Mouse (Mus musculus) limb, embryonic 15.5 days (tissue): ENCODE measurements at regions not wholly inside any gene's neighbourhood (a gene's known extent, or its start where the extent isn't known, plus 50 kb on each side); places are given as distances from the start of the nearest gene placed in this dataset.
A peak's percentile ranks its signal among the peaks of the same experiment; 100 is the strongest.

Experiments used
- ATAC-seq: fragments of 200-750 bp; cut with Nextera tagmentation; 2 replicates; pipeline ENCODE4 v1.8.0; 2017; ENCODE audit warnings: low read depth, moderate TSS enrichment; ENCODE audit not compliant: insufficient number of reproducible peaks, low FRiP score, low TSS enrichment
- H3K27ac ChIP-seq: fragments of 300-500 bp; sonication (generic); 2 replicates; pipeline ENCODE4 v1.5.1; 2015; ENCODE audit warnings: moderate library complexity, mild to moderate bottlenecking, inconsistent platforms
- H3K27me3 ChIP-seq: fragments of 300-500 bp; sonication (generic); 2 replicates; pipeline ENCODE4 v1.6.1; 2015; ENCODE audit warnings: inconsistent platforms
- H3K36me3 ChIP-seq: fragments of 300-500 bp; sonication (generic); 2 replicates; pipeline ENCODE4 v1.6.1; 2015; ENCODE audit warnings: inconsistent platforms
- H3K4me1 ChIP-seq: fragments of 300-500 bp; sonication (generic); 2 replicates; pipeline ENCODE4 v1.6.1; 2015; ENCODE audit warnings: inconsistent platforms
- H3K4me2 ChIP-seq: fragments of 300-500 bp; sonication (generic); 2 replicates; pipeline ENCODE4 v1.6.1; 2015; ENCODE audit warnings: mild to moderate bottlenecking, inconsistent platforms
- H3K4me3 ChIP-seq: fragments of 300-500 bp; sonication (generic); 2 replicates; pipeline ENCODE4 v1.5.1; 2015; ENCODE audit warnings: mild to moderate bottlenecking, inconsistent platforms
- H3K9ac ChIP-seq: fragments of 300-500 bp; sonication (generic); 2 replicates; pipeline ENCODE4 v1.6.1; 2015; ENCODE audit warnings: inconsistent platforms
- H3K9me3 ChIP-seq: fragments of 300-500 bp; sonication (generic); 2 replicates; pipeline ENCODE4 v1.6.1; 2016; ENCODE audit warnings: inconsistent platforms
- WGBS: fragments of 180-500 bp; shearing (Covaris S2); methylation state at CpG from one replicate; pipeline ENCODE4 v1.1.7; 2015; 5-methylcytosine and 5-hydroxymethylcytosine counted together

DNA sequence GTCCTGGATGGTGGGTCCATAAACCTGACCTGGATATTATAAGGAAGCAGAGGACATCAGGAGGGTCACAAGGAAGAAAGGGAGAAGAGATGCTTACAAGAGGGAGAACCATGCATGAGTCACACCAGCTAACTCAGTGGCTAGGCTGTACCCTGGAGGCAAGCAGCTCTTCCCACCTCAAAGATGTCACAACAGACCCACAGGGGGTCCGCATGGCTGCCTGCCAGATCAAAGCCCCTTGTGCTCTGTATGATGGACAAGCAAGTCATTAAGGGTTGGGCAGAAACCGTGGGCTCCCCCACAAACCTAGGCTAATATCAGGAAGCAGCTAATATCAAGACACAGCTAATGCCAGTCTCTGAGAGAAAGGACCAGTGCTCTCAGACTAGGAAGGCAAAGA is 343.9 kb upstream of the Mef2c start:
- no peak overlapping the region for H3K9ac ChIP-seq
- H3K4me3 ChIP-seq, result no peak overlapping the region
- no peaks in the 10 kb centered on the region for H3K36me3 ChIP-seq
- no peak overlapping the region for H3K27ac ChIP-seq
- WGBS, result 64% methylated on average over 2 of the region's 2 CpGs
- no peaks in the 10 kb centered on the region for H3K9me3 ChIP-seq
- ATAC-seq, result no peak
- no peaks in the 10 kb centered on the region for H3K27me3 ChIP-seq
- H3K4me2 ChIP-seq, result no peak overlapping the region
- H3K4me1 ChIP-seq, result no peaks in the 10 kb centered on the region

DNA sequence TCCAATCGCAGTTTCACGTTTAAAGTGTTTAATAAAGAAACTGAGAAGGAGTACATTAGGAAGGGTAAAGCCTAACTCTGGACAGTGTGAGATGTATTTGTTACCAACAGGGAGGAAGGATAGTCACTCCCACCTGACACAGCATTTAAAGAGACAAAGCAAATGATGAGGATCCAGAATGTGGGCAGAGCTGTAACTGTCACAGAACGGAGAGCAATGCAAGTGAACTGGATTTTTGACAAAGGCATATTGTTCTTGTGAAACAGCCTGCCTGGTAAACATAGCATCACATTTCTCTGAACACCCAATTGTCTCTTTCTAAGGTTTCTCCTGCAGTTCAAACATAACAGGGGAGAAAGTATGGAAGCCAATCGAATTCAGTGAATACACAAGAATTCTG is 341.1 kb upstream of the Mef2c start:
- Histone ChIP-seq H3K27ac (no peak overlapping the region), H3K4me2 (no peak overlapping the region), H3K27me3 (no peaks in the 10 kb centered on the region), H3K36me3 (no peaks in the 10 kb centered on the region), H3K4me1 (no peaks in the 10 kb centered on the region), H3K4me3 (no peak overlapping the region), H3K9me3 (no peaks in the 10 kb centered on the region), H3K9ac (no peak overlapping the region)
- WGBS, result 85% methylated on average over 4 of the region's 4 CpGs
- no peak for ATAC-seq

DNA sequence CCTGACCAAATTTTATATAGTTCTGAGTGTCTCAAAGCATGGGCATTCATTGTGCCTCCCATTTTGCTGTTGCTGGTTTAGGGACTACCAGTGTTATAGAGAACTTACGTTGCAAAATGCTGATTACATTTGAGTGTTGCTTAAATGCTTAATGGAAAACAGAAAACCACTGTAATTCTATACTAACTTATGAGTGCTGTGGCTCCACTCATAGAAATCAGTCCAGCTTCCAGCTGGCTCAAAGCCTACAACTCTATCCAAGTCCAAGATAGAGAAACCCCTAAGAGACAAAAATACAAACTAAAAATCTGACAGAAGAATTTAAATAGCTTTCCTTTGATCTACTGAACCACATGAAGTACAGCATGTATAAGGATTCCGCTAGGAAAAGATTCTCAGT is 328.7 kb upstream of the Mef2c start:
- Histone ChIP-seq H3K4me2 (no peak overlapping the region), H3K27ac (no peak overlapping the region), H3K27me3 (no peaks in the 10 kb centered on the region), H3K4me1 (no peaks in the 10 kb centered on the region), H3K9me3 (no peaks in the 10 kb centered on the region), H3K4me3 (no peak overlapping the region), H3K9ac (no peak overlapping the region), H3K36me3 (no peaks in the 10 kb centered on the region)
- no peak for ATAC-seq
- 37% methylated on average over 2 of the region's 2 CpGs for WGBS

DNA sequence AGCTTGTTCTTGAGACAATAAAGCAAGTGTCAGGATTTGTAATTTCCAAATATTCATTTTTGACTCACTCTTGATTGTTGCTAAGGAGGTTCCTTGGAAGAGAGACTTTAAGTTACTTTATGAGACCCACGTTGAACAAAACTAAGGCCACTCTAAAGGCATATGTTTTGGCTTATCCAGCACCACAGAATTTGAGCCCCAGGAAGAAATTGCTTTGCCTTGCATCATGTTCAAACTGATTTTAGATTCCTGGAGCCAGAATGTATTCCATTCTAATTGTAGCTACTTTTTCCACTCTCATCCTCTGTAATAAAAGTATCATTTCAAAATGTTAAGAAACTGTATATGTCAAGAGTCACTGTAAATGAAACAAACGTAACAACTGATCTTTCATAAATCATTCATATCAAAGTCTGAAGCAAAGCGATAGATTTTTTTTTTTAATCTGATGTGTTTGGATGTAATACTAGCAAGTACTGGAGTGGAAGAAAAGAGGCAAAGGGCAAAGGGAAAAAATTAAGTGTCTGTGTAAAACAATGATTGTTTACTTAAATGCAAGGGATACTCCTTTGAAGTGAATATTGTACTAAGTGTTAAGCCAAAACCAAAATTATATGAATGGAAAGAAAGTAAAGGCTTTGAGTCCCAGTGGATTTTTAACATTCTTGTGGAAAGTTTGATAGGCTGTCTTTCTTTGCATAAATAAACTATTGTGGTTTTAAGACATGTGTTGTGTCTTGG is 301.7 kb upstream of the Mef2c start:
- no peaks in the 10 kb centered on the region for H3K4me1 ChIP-seq
- WGBS, result 67% methylated on average over 3 of the region's 3 CpGs
- no peak overlapping the region for H3K4me3 ChIP-seq
- H3K36me3 ChIP-seq, result no peaks in the 10 kb centered on the region
- H3K4me2 ChIP-seq, result no peak overlapping the region
- H3K9ac ChIP-seq, result no peak overlapping the region
- no peak overlapping the region for H3K27ac ChIP-seq
- ATAC-seq, result no peak
- no peaks in the 10 kb centered on the region for H3K9me3 ChIP-seq
- H3K27me3 ChIP-seq, result no peaks in the 10 kb centered on the region

DNA sequence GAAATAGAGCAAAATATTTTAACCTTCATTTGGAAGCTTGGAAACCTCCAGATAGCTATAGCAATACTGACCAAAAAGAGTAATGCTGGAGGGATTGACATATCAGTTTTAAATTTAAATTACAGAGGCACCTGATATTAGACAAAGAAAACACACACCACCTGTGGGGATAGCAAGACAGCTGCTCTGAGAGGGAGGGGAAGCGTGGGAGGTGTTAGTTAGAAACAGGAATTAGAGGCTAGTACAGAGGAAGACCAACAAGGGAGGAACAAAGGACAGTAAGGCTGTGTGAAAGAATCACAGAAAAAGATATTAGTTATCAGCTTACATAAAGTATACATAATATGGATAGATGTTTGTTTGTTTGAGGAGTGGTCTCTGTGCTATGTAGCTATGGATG is 297.2 kb upstream of the Mef2c start:
- H3K4me2 ChIP-seq, result no peak overlapping the region
- H3K27me3 ChIP-seq, result no peaks in the 10 kb centered on the region
- H3K36me3 ChIP-seq, result no peaks in the 10 kb centered on the region
- H3K27ac ChIP-seq, result no peak overlapping the region
- no peaks in the 10 kb centered on the region for H3K4me1 ChIP-seq
- ATAC-seq, result no peak
- WGBS, result 76% methylated on average over 1 of the region's 1 CpGs
- H3K4me3 ChIP-seq, result no peak overlapping the region
- no peaks in the 10 kb centered on the region for H3K9me3 ChIP-seq
- no peak overlapping the region for H3K9ac ChIP-seq

DNA sequence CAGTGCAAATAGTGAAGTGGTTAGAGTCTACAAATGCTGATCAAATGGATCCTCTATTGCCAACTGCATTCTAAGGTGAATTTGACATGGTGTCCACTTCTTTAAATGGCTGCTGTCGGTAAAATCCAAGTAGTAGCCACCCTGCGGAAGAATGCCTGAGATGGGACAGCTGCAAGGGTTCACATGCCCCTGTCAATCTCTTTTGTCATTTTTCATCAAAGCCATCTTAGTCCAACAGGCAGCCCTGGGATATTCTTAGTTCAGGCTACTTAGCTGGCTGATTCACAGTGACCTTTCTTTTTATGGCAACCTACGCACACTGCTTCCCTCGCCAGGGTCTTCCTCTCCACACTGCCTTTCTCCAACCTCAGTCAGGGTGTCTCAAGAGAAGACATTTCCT is 296.3 kb upstream of the Mef2c start:
- H3K4me2 ChIP-seq, result no peak overlapping the region
- H3K27ac ChIP-seq, result no peak overlapping the region
- 85% methylated on average over 4 of the region's 4 CpGs for WGBS
- no peaks in the 10 kb centered on the region for H3K36me3 ChIP-seq
- H3K4me3 ChIP-seq, result no peak overlapping the region
- no peaks in the 10 kb centered on the region for H3K27me3 ChIP-seq
- H3K9ac ChIP-seq, result no peak overlapping the region
- H3K9me3 ChIP-seq, result no peaks in the 10 kb centered on the region
- H3K4me1 ChIP-seq, result no peaks in the 10 kb centered on the region
- ATAC-seq, result no peak

DNA sequence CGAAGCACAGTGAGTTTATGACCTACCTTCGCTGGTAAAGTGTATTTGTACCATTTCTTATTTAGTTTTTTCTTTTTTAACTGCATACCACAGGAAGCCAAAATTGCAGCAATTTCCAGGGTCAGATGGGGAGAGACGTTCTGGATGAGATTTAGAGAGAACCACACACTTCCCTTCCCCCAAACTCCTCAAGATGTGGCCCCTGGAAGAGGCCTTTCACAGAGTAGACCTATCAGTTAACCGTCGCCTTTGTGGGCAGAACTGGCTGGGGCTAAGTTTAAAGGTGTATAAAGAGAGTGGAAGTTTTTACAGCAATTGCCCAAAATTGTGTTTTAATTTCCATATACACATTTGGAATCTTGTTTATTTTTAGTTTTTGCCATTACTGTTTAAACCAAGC is 295.7 kb upstream of the Mef2c start:
- Histone ChIP-seq H3K4me3 (no peak overlapping the region), H3K4me1 (no peaks in the 10 kb centered on the region), H3K27me3 (no peaks in the 10 kb centered on the region), H3K9ac (no peak overlapping the region), H3K27ac (no peak overlapping the region), H3K9me3 (no peaks in the 10 kb centered on the region), H3K4me2 (no peak overlapping the region), H3K36me3 (no peaks in the 10 kb centered on the region)
- 0 out of 2 replicates have a peak, but pooled peaks have one; percentile 55 for ATAC-seq
- WGBS, result 54% methylated on average over 5 of the region's 5 CpGs

DNA sequence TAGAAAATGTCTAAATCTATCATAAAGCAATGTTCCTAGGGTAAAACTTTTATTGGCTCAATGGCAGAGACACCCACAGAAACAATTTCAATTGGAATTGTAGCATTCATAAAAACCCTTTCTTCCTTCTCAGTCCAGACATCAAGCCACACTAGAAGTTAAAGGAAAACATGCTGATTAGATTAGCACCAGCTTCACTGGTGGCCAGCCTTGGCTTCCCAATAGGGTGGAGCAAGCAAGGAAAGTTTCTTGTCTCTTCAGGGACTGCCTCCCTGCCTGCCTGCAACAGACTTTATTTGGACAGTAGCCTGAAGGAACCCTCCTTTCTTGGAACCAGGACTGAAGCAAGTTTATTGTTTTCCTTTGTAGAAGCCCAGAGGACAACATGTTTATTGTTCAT is 289.0 kb upstream of the Mef2c start:
- H3K9me3 ChIP-seq, result no peaks in the 10 kb centered on the region
- no peaks in the 10 kb centered on the region for H3K27me3 ChIP-seq
- H3K9ac ChIP-seq, result no peak overlapping the region
- no peaks in the 10 kb centered on the region for H3K36me3 ChIP-seq
- H3K4me1 ChIP-seq, result no peaks in the 10 kb centered on the region
- H3K4me3 ChIP-seq, result no peak overlapping the region
- peak; percentile 71 for ATAC-seq
- H3K4me2 ChIP-seq, result no peak overlapping the region
- no peak overlapping the region; the same call in 1 of the 2 replicates for H3K27ac ChIP-seq

DNA sequence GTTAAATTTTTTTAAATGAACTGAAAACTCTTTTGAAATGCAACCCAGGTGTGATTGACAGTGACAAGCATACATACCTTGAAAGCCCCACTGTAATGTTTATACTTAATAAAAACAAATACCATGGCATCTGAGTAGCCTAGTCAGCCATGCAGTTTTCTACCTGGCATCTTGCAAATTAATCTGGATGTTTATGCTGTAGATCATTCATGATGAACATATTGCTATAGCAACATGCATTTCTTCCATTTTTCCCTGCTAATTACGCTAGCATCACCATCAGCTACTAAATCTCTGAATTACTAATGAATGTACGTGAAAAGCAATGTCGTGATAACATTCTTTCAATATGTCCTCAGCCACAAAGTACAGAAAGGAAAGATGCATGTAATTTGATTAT is 287.4 kb upstream of the Mef2c start:
- Histone ChIP-seq H3K4me1 (no peaks in the 10 kb centered on the region), H3K27me3 (no peaks in the 10 kb centered on the region), H3K9me3 (no peaks in the 10 kb centered on the region), H3K36me3 (no peaks in the 10 kb centered on the region), H3K4me2 (no peak overlapping the region), H3K9ac (no peak overlapping the region), H3K27ac (no peak overlapping the region), H3K4me3 (no peak overlapping the region)
- 92% methylated on average over 3 of the region's 3 CpGs for WGBS
- no peak for ATAC-seq

DNA sequence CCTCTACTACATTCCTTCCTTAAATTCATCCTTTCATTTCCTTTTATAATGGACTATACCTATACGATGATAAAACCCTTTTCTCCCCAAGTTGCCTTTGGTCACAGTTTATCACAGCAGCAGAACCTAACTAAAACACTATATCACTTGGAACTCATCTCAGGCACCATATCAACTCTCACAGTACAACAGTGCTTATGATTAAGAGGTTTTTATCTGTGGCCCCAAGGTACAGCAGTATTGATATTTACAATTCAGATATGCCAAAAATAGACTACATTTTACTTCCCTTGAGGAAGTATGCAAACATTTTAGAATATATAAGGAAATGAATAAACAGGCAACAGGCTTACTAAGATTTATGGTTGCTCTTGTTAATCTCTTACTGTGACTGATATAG is 251.4 kb upstream of the Mef2c start:
- Histone ChIP-seq H3K4me2 (no peak overlapping the region), H3K4me3 (no peak overlapping the region), H3K9me3 (no peaks in the 10 kb centered on the region), H3K4me1 (no peaks in the 10 kb centered on the region), H3K9ac (no peak overlapping the region), H3K27ac (no peak overlapping the region), H3K36me3 (no peaks in the 10 kb centered on the region), H3K27me3 (no peaks in the 10 kb centered on the region)
- ATAC-seq, result no peak
- WGBS, result 89% methylated on average over 1 of the region's 1 CpGs

DNA sequence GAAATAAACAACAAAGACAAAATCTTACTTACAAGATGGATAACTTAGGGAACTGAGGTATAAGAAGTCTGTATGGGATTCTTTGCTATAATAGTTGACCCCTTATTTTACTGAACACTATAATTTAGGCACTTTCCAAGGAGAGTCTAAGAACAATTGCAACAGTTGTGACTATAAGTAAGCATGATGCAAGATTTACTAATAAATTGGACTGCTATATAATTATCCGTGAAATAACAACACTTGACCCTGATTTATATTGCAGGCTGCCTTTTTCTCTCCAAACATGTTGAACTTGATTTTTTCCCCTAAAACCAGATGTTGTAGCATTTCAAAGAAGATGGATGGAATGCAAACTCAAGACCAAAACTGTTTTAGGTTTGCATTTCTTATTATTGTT is 237.2 kb upstream of the Mef2c start:
- Histone ChIP-seq H3K27ac (no peak overlapping the region), H3K4me3 (no peak overlapping the region), H3K27me3 (no peaks in the 10 kb centered on the region), H3K9me3 (no peaks in the 10 kb centered on the region), H3K4me2 (no peak overlapping the region), H3K9ac (no peak overlapping the region), H3K4me1 (no peaks in the 10 kb centered on the region), H3K36me3 (no peaks in the 10 kb centered on the region)
- WGBS, result 33% methylated on average over 1 of the region's 1 CpGs
- no peak for ATAC-seq

DNA sequence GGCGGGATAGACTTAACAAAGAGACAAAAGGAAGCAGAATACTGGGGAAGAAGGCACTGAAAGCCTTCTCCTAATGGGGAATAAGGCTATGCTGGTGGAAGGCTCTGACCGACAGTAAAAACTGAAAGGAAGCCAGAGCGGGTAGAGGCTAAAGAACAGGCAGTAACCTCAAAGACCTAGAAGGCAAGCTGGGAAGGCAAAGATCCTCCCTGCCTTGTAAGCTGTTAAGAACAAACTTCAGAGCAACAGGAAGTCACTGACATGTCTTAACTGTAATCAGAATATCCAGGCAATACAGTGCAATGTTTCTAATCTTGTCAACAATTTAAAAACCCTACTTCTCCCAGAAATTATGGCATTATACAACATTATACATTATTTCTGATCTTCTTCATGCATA is 235.2 kb upstream of the Mef2c start:
- no peak overlapping the region for H3K4me3 ChIP-seq
- WGBS, result 75% methylated on average over 3 of the region's 3 CpGs
- H3K4me1 ChIP-seq, result no peaks in the 10 kb centered on the region
- no peak overlapping the region for H3K9ac ChIP-seq
- no peak for ATAC-seq
- no peak overlapping the region for H3K4me2 ChIP-seq
- H3K27ac ChIP-seq, result no peak overlapping the region
- H3K27me3 ChIP-seq, result no peaks in the 10 kb centered on the region
- no peaks in the 10 kb centered on the region for H3K36me3 ChIP-seq
- H3K9me3 ChIP-seq, result no peaks in the 10 kb centered on the region

DNA sequence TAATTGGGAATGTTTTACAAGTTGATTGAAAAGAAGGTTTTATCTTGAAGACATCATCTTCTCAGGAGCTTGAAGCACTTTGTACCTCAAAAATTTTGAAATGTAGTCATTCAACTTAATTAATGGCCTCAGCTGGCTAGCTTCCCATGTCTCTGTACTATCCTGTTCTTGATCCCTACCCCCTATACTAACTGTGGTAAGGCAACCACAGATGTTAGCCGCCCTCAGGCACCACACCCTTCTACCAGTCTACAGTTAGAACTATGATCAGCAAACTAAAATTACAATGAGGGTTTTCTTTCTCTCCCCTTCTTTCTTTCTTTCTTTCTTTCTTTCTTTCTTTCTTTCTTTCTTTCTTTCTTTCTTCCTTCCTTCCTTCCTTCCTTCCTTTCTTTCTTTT is 225.1 kb upstream of the Mef2c start:
- Histone ChIP-seq H3K36me3 (no peaks in the 10 kb centered on the region), H3K27ac (no peak overlapping the region), H3K4me2 (no peak overlapping the region), H3K4me3 (no peak overlapping the region), H3K9ac (no peak overlapping the region), H3K4me1 (no peaks in the 10 kb centered on the region), H3K9me3 (no peaks in the 10 kb centered on the region), H3K27me3 (no peaks in the 10 kb centered on the region)
- no peak for ATAC-seq
- 72% methylated on average over 1 of the region's 1 CpGs for WGBS
